Mouse (Mus musculus) hindbrain, embryonic 11.5 days (tissue): ENCODE measurements around the gene Snrpa. TPM values are rescaled to one million over a fixed set of nuclear protein-coding genes. Genes with fewer than 3 reads are reported as not detected.
A peak's percentile ranks its signal among the peaks of the same experiment; 100 is the strongest.
"Not testable (repeated sequence)": the region's sequence is repeated elsewhere in the genome, so short reads cannot be mapped to it uniquely, and the experiment has no call there.

Source experiments
- ATAC-seq: fragments of 200-750 bp; cut with Nextera tagmentation; 2 replicates; pipeline ENCODE4 v1.8.0; 2017; ENCODE audit warnings: mild to moderate bottlenecking, moderate TSS enrichment, moderate library complexity; ENCODE audit not compliant: low FRiP score
- DNase-seq: peaks from one replicate; pipeline ENCODE4 v3.0.0-alpha.2; 2015; ENCODE audit warnings: low spot score
- H3K27ac ChIP-seq: fragments of 300-500 bp; sonication (generic); 2 replicates; pipeline ENCODE4 v1.5.1; 2014; ENCODE audit warnings: mild to moderate bottlenecking, low read depth, low read length
- H3K27me3 ChIP-seq: fragments of 300-500 bp; sonication (generic); 2 replicates; pipeline ENCODE4 v1.6.1; 2014; ENCODE audit warnings: mild to moderate bottlenecking, low read length, moderate library complexity, mixed read lengths; ENCODE audit not compliant: control insufficient read depth, insufficient read depth
- H3K36me3 ChIP-seq: fragments of 300-500 bp; sonication (generic); 2 replicates; pipeline ENCODE4 v1.6.1; 2014; ENCODE audit warnings: mild to moderate bottlenecking, low read length, moderate library complexity, mixed read lengths; ENCODE audit not compliant: control insufficient read depth, insufficient read depth
- H3K4me1 ChIP-seq: fragments of 300-500 bp; sonication (generic); replicated peaks from 2 replicates; pipeline ENCODE4 v1.6.1; 2014; ENCODE audit warnings: low read length, mixed read lengths; ENCODE audit not compliant: control insufficient read depth, insufficient read depth
- H3K4me2 ChIP-seq: fragments of 300-500 bp; sonication (generic); replicated peaks from 2 replicates; pipeline ENCODE4 v1.6.1; 2014; ENCODE audit warnings: mild to moderate bottlenecking, low read depth, low read length
- H3K4me3 ChIP-seq: fragments of 300-500 bp; sonication (generic); 2 replicates; pipeline ENCODE4 v1.5.1; 2014; ENCODE audit warnings: low read depth, low read length
- H3K9ac ChIP-seq: fragments of 300-500 bp; sonication (generic); 2 replicates; pipeline ENCODE4 v1.6.1; 2014; ENCODE audit warnings: low read depth, low read length
- H3K9me3 ChIP-seq: fragments of 300-500 bp; sonication (generic); 2 replicates; pipeline ENCODE4 v1.6.1; 2016; ENCODE audit warnings: low read length; ENCODE audit not compliant: control insufficient read depth
- WGBS: fragments of 180-500 bp; shearing (Covaris S2); extraction: QIAGEN DNeasy Blood & Tissue Kit; methylation state at CpG from one replicate; pipeline ENCODE4 v1.1.7; 2014; 5-methylcytosine and 5-hydroxymethylcytosine counted together
- polyA plus RNA-seq: library from polyadenylated mRNA; unstranded; fragments of >200 nt; fragmentation: Nextera tagmentation; extraction: Ambion mirVana; gene quantifications from 2 replicates; pipeline ENCODE4 v1.2.1, GENCODE M21; 2014

The Snrpa gene
- 333 and 349 TPM in 2 replicates for polyA plus RNA-seq

DNA sequence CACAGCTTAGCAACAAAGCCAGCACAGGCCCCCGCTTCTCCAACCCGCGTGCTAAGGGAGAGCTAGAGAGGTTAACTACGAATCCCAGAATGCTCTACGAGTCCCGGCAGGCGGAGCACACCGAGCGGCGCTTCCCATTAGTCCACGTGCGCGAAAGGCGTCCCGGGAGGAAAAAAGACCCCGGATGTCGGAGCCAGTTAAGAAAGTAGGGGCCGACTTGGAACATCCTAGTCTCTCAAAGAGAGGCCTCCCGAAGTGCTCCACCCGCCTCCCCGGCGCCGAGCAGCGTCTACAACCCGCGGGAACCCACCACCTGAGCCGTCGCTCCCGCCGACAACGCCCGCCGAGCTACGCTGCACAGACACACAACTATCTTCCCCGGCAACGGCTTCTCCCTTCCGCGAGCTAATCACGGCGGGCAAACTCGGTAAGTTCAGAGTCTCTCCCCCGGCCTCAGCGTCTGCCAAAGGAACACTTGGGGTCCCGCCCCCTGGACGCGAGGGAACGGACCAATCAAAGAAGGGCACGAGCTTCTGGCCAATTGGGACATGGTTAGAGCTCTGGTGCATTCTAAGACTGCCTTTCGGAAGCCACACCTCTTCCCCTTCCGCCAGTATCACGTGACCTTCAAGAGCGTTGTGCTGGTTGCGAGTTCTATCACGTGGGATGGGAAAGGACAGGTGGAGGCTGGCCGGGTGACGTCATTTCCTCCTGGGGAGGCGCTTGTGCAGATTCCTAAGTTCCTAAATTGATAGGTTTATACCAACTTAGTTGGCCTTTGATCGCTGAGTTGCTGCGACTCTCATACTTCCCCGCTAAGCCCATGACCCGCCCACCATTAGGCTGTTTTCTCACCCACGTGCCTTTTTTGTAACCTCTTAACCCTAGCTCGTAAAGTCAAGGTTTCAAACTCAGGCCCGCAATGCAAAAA is at the start of gene Snrpa, which contains the start of gene BC024978:
Snrpa (minus strand) TSS at position 591 of the 931 bp plus-strand sequence.
BC024978 (plus strand) TSS at position 101 of the 931 bp plus-strand sequence.
- Histone ChIP-seq H3K9ac (peak within 1 kb of the TSS; percentile 88), H3K4me1 (no peaks in the 10 kb centered on the region; the same call in 1 of the 2 replicates), H3K27me3 (no peaks in the 10 kb centered on the region), H3K4me2 (peak within 1 kb of the TSS; percentile 78), H3K9me3 (no peaks in the 10 kb centered on the region), H3K27ac (peak within 1 kb of the TSS; percentile 94), H3K4me3 (peak within 1 kb of the TSS; percentile 88), H3K36me3 (peaks cover 19% of the 10 kb centered on the region)
- ATAC-seq (peak; percentile 99), DNase-seq (peak; percentile 95)
- 2% methylated on average over 63 of the region's 64 CpGs for WGBS

DNA sequence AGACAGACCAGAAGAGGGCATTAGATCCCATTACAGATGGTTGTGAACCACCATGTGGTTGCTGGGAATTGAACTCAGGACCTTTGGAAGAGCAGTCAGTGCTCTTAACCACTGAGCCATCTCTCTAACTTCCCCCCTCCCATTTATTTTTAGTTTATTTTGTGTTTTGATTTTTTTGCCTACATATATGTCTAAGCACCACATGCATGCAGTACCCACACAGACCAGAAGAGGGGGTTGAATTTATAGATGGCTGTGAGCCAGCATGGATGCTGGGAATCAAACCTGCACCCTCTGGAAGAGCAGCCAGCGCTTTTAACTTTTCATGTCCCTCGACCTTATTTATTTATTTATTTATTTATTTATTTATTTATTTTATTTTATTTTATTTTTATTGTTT is 48.0 kb upstream of the Snrpa start:
- not testable (repeated sequence) for H3K9me3 ChIP-seq, H3K9ac ChIP-seq, H3K36me3 ChIP-seq, H3K4me2 ChIP-seq, ATAC-seq, H3K4me1 ChIP-seq, H3K27me3 ChIP-seq, H3K27ac ChIP-seq, H3K4me3 ChIP-seq
- 89% methylated on average over 2 of the region's 2 CpGs for WGBS
- peak; percentile 45 for DNase-seq

- no peaks in the 10 kb centered on the region for H3K4me1 ChIP-seq
- H3K9me3 ChIP-seq, result no peaks in the 10 kb centered on the region
- no peak overlapping the region for H3K4me3 ChIP-seq
- no peak for DNase-seq
- no peak overlapping the region for H3K9ac ChIP-seq
- H3K36me3 ChIP-seq, result peaks cover 4% of the 10 kb centered on the region; the same call in 1 of the 2 replicates
- no peaks in the 10 kb centered on the region for H3K27me3 ChIP-seq
- no peak overlapping the region for H3K27ac ChIP-seq
- H3K4me2 ChIP-seq, result no peak overlapping the region
- ATAC-seq, result no peak
- WGBS, result 65% methylated on average over 8 of the region's 8 CpGs
These were observed 47.1 kb upstream of the Snrpa start for GRCm38 (mm10) chr7:27243211-27243610.

GRCm38 (mm10) chr7:27238568-27238967 is 42.5 kb upstream of the Snrpa start:
- Histone ChIP-seq H3K4me1 (peaks cover under 1% of the 10 kb centered on the region; the same call in 1 of the 2 replicates), H3K4me2 (no peak overlapping the region), H3K4me3 (no peak overlapping the region), H3K27me3 (no peaks in the 10 kb centered on the region), H3K9ac (no peak overlapping the region), H3K36me3 (peaks cover 3% of the 10 kb centered on the region; the same call in 1 of the 2 replicates), H3K27ac (no peak overlapping the region), H3K9me3 (no peaks in the 10 kb centered on the region)
- DNase-seq (no peak), ATAC-seq (no peak)
- WGBS, result 88% methylated on average over 5 of the region's 5 CpGs

DNA sequence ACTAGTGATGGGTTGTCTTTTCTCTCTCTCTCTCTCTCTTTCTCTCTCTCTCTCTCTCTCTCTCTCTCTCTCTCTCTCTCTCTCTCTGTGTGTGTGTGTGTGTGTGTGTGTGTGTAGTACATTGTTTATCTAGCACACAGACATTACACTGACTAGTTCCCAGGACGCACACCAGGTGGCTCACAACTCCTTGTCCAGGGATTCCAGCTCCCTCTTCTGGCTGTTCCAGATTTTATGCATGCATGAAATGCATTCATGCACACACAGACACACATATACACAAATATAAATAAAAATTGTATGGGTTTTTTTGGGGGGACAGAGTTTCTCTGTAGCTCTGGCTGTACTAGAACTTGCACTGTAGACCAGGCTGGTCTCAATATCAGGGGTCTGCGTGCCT is 41.5 kb upstream of the Snrpa start:
- ATAC-seq, result no peak
- no peak for DNase-seq
- Histone ChIP-seq H3K27me3 (no peaks in the 10 kb centered on the region), H3K4me2 (no peak overlapping the region), H3K9ac (no peak overlapping the region), H3K4me1 (peaks cover 3% of the 10 kb centered on the region; the same call in 1 of the 2 replicates), H3K4me3 (no peak overlapping the region), H3K27ac (no peak overlapping the region), H3K36me3 (no peaks in the 10 kb centered on the region), H3K9me3 (no peaks in the 10 kb centered on the region)
- WGBS, result 84% methylated on average over 2 of the region's 2 CpGs

DNA sequence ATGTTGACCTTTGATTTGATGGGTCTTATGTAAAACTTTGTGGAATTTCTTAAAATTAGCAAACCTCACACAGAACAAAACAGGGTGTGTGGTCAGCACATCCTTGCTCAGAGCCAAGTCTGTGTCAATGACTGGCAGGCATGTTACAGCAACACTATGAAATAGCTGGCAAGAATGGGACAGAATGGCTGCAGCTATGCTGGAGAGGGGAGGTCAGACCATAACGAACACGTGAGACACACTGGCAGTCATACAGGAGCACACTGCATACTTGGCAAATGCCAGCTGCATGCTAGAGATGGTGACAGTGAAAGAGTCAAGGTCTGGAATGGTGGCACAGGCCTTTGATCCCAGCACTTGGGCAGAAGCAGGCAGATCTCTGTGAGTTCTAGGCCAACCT is 39.7 kb upstream of the Snrpa start:
- no peak for DNase-seq
- Histone ChIP-seq H3K36me3 (no peaks in the 10 kb centered on the region), H3K4me1 (peaks cover 3% of the 10 kb centered on the region; the same call in 1 of the 2 replicates), H3K4me2 (no peak overlapping the region), H3K4me3 (no peak overlapping the region), H3K27ac (no peak overlapping the region), H3K9me3 (no peaks in the 10 kb centered on the region), H3K27me3 (no peaks in the 10 kb centered on the region), H3K9ac (no peak overlapping the region)
- ATAC-seq, result no peak
- 85% methylated on average over 2 of the region's 2 CpGs for WGBS

GRCm38 (mm10) chr7:27233300-27233699 is 37.2 kb upstream of the Snrpa start:
- 1% methylated on average over 6 of the region's 6 CpGs for WGBS
- peak; percentile 55 for ATAC-seq
- H3K9me3 ChIP-seq, result no peaks in the 10 kb centered on the region

GRCm38 (mm10) chr7:27232781-27233281 is 36.8 kb upstream of the Snrpa start, which contains the start of gene Coq8b:
Coq8b (plus strand) TSS chr7:27233023.
- 0% methylated on average over 25 of the region's 25 CpGs for WGBS
- Histone ChIP-seq H3K4me2 (peak within 1 kb of the TSS; percentile 72), H3K4me3 (peak within 1 kb of the TSS; percentile 52), H3K27ac (peak within 1 kb of the TSS; percentile 75), H3K27me3 (no peaks in the 10 kb centered on the region), H3K9ac (peak within 1 kb of the TSS; percentile 59), H3K36me3 (no peaks in the 10 kb centered on the region), H3K4me1 (peaks cover 6% of the 10 kb centered on the region; the same call in 1 of the 2 replicates), H3K9me3 (no peaks in the 10 kb centered on the region)
- ATAC-seq (peak; percentile 92), DNase-seq (peak; percentile 96)

More at GRCm38 (mm10) chr7:27233300-27233699, 37.2 kb upstream of the Snrpa start:
- H3K4me3 ChIP-seq, result peak overlapping the region; percentile 52
- H3K4me2 ChIP-seq, result peak overlapping the region; percentile 72
- H3K27ac ChIP-seq, result peak overlapping the region; percentile 67
- peaks cover 6% of the 10 kb centered on the region; the same call in 1 of the 2 replicates for H3K4me1 ChIP-seq
- H3K9ac ChIP-seq, result peak overlapping the region; percentile 59
- no peak for DNase-seq
- no peaks in the 10 kb centered on the region for H3K36me3 ChIP-seq
- no peaks in the 10 kb centered on the region for H3K27me3 ChIP-seq
